Mouse (Mus musculus): ENCODE results near the gene Gm9837. TPM values are rescaled to one million over a fixed set of nuclear protein-coding genes. Genes with fewer than 3 reads are reported as not detected.

Gene Gm9837
- polyA plus RNA-seq, 1 experiment from 2014 or later = not detected

DNA sequence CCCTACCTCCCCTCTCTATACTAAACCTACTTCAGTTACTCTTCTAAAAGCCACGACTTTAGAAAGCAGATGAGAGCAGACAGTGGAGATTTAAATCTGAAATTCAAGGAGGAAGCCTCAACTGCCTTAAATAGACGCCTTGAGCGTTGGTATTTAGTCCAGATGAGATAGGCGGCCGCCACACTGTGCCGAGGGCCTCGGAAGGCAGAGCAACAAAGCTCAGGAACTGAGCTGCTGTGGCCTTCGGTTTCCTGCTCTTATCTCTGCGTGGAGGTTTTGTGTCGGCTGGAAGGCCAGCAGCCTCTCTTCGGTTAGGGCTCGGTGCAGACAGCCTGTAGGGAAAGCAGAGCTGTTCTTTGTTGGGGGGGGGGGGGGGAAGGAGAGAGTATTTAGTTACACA is 28.4 kb downstream of the Gm9837 start:
- Histone ChIP-seq H3K27me3 (ENCODE audit: control insufficient read depth, insufficient read depth, low read length) (no peaks in the 10 kb centered on the region), H3K27ac (ENCODE audit: low read depth, low read length) (peak overlapping the region; percentile 82), H3K4me3 (ENCODE audit: low read depth, low read length) (no peak overlapping the region), H3K36me3 (ENCODE audit: control insufficient read depth, insufficient read depth, low read length) (no peaks in the 10 kb centered on the region), H3K9ac (ENCODE audit: low read depth, low read length) (peak overlapping the region; percentile 62), H3K9me3 (replicated peaks; ENCODE audit: control insufficient read depth, low read length) (no peaks in the 10 kb centered on the region), H3K4me1 (ENCODE audit: control insufficient read depth, insufficient read depth, low read length) (peaks cover 2% of the 10 kb centered on the region; the same call in 1 of the 2 replicates), H3K4me2 (peak overlapping the region; percentile 39)
- ATAC-seq (replicated peaks; ENCODE audit: insufficient number of reproducible peaks, low FRiP score, low TSS enrichment) = no peak
- WGBS (ENCODE audit: insufficient replicate concordance) = 4% methylated on average over 12 of the region's 12 CpGs

GRCm38 (mm10) chr11:53436338-53436737 is 33.9 kb downstream of the Gm9837 start:
- Histone ChIP-seq H3K4me1 (ENCODE audit: control insufficient read depth, insufficient read depth, low read length) (no peaks in the 10 kb centered on the region), H3K27me3 (ENCODE audit: control insufficient read depth, insufficient read depth, low read length) (no peaks in the 10 kb centered on the region), H3K4me2 (no peak overlapping the region), H3K9ac (ENCODE audit: low read depth, low read length) (no peak overlapping the region), H3K4me3 (ENCODE audit: low read depth, low read length) (no peak overlapping the region), H3K9me3 (replicated peaks; ENCODE audit: control insufficient read depth, low read length) (no peaks in the 10 kb centered on the region), H3K27ac (ENCODE audit: low read depth, low read length) (no peak overlapping the region), H3K36me3 (ENCODE audit: control insufficient read depth, insufficient read depth, low read length) (no peaks in the 10 kb centered on the region)
- ATAC-seq (replicated peaks; ENCODE audit: insufficient number of reproducible peaks, low FRiP score, low TSS enrichment) = no peak
- WGBS (ENCODE audit: insufficient replicate concordance) = 82% methylated on average over 6 of the region's 6 CpGs

- no peak for ATAC-seq (replicated peaks; ENCODE audit: insufficient number of reproducible peaks, low FRiP score, low TSS enrichment)
These were observed 34.8 kb downstream of the Gm9837 start for GRCm38 (mm10) chr11:53435504-53435903.

DNA sequence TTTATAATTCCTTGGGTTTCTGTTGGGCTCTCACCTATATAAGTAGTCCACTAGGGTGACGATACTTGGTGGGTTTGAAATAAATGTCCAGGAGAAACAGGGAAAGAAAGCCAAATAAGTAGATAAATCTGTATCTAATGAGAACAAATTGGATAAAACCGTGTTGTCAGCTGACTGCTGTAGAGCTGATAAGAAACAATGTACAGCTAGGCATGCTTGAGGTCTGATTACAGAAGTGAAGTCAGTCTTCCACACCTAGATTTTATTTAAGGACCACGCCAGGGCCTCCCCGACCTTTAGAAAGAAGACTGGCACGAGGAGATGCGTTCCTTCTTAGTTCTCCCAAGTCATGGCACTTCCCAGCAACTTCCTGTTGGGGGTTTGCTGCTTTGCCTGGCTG is 37.2 kb downstream of the Gm9837 start:
- Histone ChIP-seq H3K9me3 (replicated peaks; ENCODE audit: control insufficient read depth, low read length) (no peaks in the 10 kb centered on the region), H3K4me2 (no peak overlapping the region), H3K27ac (ENCODE audit: low read depth, low read length) (no peak overlapping the region), H3K4me1 (ENCODE audit: control insufficient read depth, insufficient read depth, low read length) (peaks cover 7% of the 10 kb centered on the region; the same call in 1 of the 2 replicates), H3K27me3 (ENCODE audit: control insufficient read depth, insufficient read depth, low read length) (no peaks in the 10 kb centered on the region), H3K36me3 (ENCODE audit: control insufficient read depth, insufficient read depth, low read length) (peaks cover 8% of the 10 kb centered on the region), H3K4me3 (ENCODE audit: low read depth, low read length) (no peak overlapping the region), H3K9ac (ENCODE audit: low read depth, low read length) (no peak overlapping the region; the same call in 1 of the 2 replicates)
- no peak for ATAC-seq (replicated peaks; ENCODE audit: insufficient number of reproducible peaks, low FRiP score, low TSS enrichment)
- WGBS (ENCODE audit: insufficient replicate concordance) = 41% methylated on average over 6 of the region's 6 CpGs

More at GRCm38 (mm10) chr11:53435504-53435903, 34.8 kb downstream of the Gm9837 start:
- Histone ChIP-seq H3K4me2 (no peak overlapping the region), H3K9ac (ENCODE audit: low read depth, low read length) (no peak overlapping the region), H3K27me3 (ENCODE audit: control insufficient read depth, insufficient read depth, low read length) (no peaks in the 10 kb centered on the region), H3K27ac (ENCODE audit: low read depth, low read length) (no peak overlapping the region), H3K4me1 (ENCODE audit: control insufficient read depth, insufficient read depth, low read length) (no peaks in the 10 kb centered on the region), H3K36me3 (ENCODE audit: control insufficient read depth, insufficient read depth, low read length) (no peaks in the 10 kb centered on the region), H3K4me3 (ENCODE audit: low read depth, low read length) (no peak overlapping the region), H3K9me3 (replicated peaks; ENCODE audit: control insufficient read depth, low read length) (no peaks in the 10 kb centered on the region)
- 73% methylated on average over 8 of the region's 8 CpGs for WGBS (ENCODE audit: insufficient replicate concordance)

GRCm38 (mm10) chr11:53431347-53432056 is 38.8 kb downstream of the Gm9837 start:
- H3K36me3 ChIP-seq (ENCODE audit: control insufficient read depth, insufficient read depth, low read length) = peaks cover 8% of the 10 kb centered on the region
- no peaks in the 10 kb centered on the region for H3K9me3 ChIP-seq (replicated peaks; ENCODE audit: control insufficient read depth, low read length)
- peak overlapping the region; percentile 96 for H3K4me3 ChIP-seq (ENCODE audit: low read depth, low read length)
- ATAC-seq (replicated peaks; ENCODE audit: insufficient number of reproducible peaks, low FRiP score, low TSS enrichment) = peak; percentile 28
- peak overlapping the region; percentile 89 for H3K27ac ChIP-seq (ENCODE audit: low read depth, low read length)
- H3K9ac ChIP-seq (ENCODE audit: low read depth, low read length) = peak overlapping the region; percentile 60
- H3K4me1 ChIP-seq (ENCODE audit: control insufficient read depth, insufficient read depth, low read length) = peaks cover 8% of the 10 kb centered on the region; the same call in 1 of the 2 replicates
- peak overlapping the region; percentile 70 for H3K4me2 ChIP-seq
- 18% methylated on average over 9 of the region's 9 CpGs for WGBS (ENCODE audit: insufficient replicate concordance)
- no peaks in the 10 kb centered on the region for H3K27me3 ChIP-seq (ENCODE audit: control insufficient read depth, insufficient read depth, low read length)

GRCm38 (mm10) chr11:53430670-53431346 is 39.5 kb downstream of the Gm9837 start, which contains the start of the genes Uqcrq and Gdf9:
Gene Uqcrq, minus strand, starts transcription at chr11:53430831.
Gene Gdf9, plus strand, starts transcription at chr11:53431023.
- H3K4me2 ChIP-seq = peak within 1 kb of the TSS; percentile 72
- H3K36me3 ChIP-seq (ENCODE audit: control insufficient read depth, insufficient read depth, low read length) = peaks cover 8% of the 10 kb centered on the region
- no peaks in the 10 kb centered on the region for H3K9me3 ChIP-seq (replicated peaks; ENCODE audit: control insufficient read depth, low read length)
- H3K4me1 ChIP-seq (ENCODE audit: control insufficient read depth, insufficient read depth, low read length) = peaks cover 10% of the 10 kb centered on the region; the same call in 1 of the 2 replicates
- ATAC-seq (replicated peaks; ENCODE audit: insufficient number of reproducible peaks, low FRiP score, low TSS enrichment) = peak; percentile 90
- H3K27me3 ChIP-seq (ENCODE audit: control insufficient read depth, insufficient read depth, low read length) = no peaks in the 10 kb centered on the region
- under 1% methylated on average over 44 of the region's 44 CpGs for WGBS (ENCODE audit: insufficient replicate concordance)
- peak within 1 kb of the TSS; percentile 89 for H3K27ac ChIP-seq (ENCODE audit: low read depth, low read length)
- H3K4me3 ChIP-seq (ENCODE audit: low read depth, low read length) = peak within 1 kb of the TSS; percentile 96
- H3K9ac ChIP-seq (ENCODE audit: low read depth, low read length) = peak within 1 kb of the TSS; percentile 97

GRCm38 (mm10) chr11:53430300-53430669 is 40.0 kb downstream of the Gm9837 start:
- Histone ChIP-seq H3K27ac (ENCODE audit: low read depth, low read length) (peak overlapping the region; percentile 89), H3K4me2 (peak overlapping the region; percentile 72), H3K4me1 (ENCODE audit: control insufficient read depth, insufficient read depth, low read length) (peaks cover 10% of the 10 kb centered on the region; the same call in 1 of the 2 replicates), H3K36me3 (ENCODE audit: control insufficient read depth, insufficient read depth, low read length) (peaks cover 8% of the 10 kb centered on the region), H3K4me3 (ENCODE audit: low read depth, low read length) (peak overlapping the region; percentile 96), H3K9me3 (replicated peaks; ENCODE audit: control insufficient read depth, low read length) (no peaks in the 10 kb centered on the region), H3K9ac (ENCODE audit: low read depth, low read length) (peak overlapping the region; percentile 97), H3K27me3 (ENCODE audit: control insufficient read depth, insufficient read depth, low read length) (no peaks in the 10 kb centered on the region)
- under 1% methylated on average over 34 of the region's 34 CpGs for whole genome bisulfite sequencing (ENCODE audit: insufficient replicate concordance)
- ATAC-seq (replicated peaks; ENCODE audit: insufficient number of reproducible peaks, low FRiP score, low TSS enrichment) = peak; percentile 22; the same call in 1 of the 2 replicates

DNA sequence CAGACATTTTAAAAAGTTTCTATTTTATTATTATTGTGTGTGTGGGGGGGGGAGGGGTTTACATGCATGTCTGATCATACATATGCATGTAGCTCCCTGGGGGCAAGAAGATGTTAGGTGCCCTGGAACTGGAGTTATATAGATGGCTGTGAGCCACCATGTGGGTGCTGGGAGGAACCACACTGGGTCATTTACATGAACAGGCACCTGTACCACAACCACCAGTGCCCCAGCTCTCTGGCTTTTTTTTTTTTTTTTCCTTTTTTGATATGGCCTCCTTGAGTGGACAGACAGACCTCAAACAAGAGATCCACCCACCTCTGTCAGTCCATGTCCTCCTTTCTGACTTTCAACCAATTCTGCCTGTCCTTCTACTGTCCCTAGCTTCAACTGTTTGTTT is 41.1 kb downstream of the Gm9837 start:
- no peak overlapping the region for H3K9ac ChIP-seq (ENCODE audit: low read depth, low read length)
- peak overlapping the region; percentile 72 for H3K4me2 ChIP-seq
- peaks cover 8% of the 10 kb centered on the region for H3K36me3 ChIP-seq (ENCODE audit: control insufficient read depth, insufficient read depth, low read length)
- H3K27me3 ChIP-seq (ENCODE audit: control insufficient read depth, insufficient read depth, low read length) = no peaks in the 10 kb centered on the region
- H3K4me1 ChIP-seq (ENCODE audit: control insufficient read depth, insufficient read depth, low read length) = peaks cover 10% of the 10 kb centered on the region; the same call in 1 of the 2 replicates
- no peaks in the 10 kb centered on the region for H3K9me3 ChIP-seq (replicated peaks; ENCODE audit: control insufficient read depth, low read length)
- no peak for ATAC-seq (replicated peaks; ENCODE audit: insufficient number of reproducible peaks, low FRiP score, low TSS enrichment)
- no peak overlapping the region; the same call in 1 of the 2 replicates for H3K4me3 ChIP-seq (ENCODE audit: low read depth, low read length)
- H3K27ac ChIP-seq (ENCODE audit: low read depth, low read length) = no peak overlapping the region
